Mouse (Mus musculus): ENCODE results near the gene Gm49358.

Gene Gm49358

DNA sequence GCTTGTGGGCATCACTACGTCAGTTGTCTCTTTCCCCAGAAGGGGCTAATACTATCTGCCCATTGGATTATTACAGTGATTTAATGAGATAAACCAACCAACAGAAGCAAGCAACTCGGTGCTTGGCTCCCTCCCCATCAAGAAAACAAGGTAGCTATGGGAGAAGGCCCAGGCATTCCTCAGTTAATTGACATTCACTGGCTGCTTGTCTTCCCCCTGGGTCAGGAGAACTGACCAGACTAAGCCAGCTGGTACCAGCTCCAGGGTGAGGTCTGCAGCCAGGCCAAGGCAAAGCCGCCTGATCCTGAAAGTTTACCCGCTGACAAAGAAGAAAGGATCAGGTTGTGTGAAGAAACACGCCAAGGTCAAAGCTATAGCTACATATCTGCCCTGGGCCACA is 7.9 kb downstream of the Gm49358 start:
- POLR2A ChIA-PET: interaction anchor here (0.6 to 3.0 kb wide), 29 partner anchors 8 to 749 kb away, joined by 3 to 43 read pairs (median 4); partner anchors contain the start of genes Hsp90b1 (in 2 of the 4), Ttc41 (in 2 of the 4) and Fbxo7 (in 1 of the 4)
- CTCF ChIA-PET: interaction anchor here in 2 of 4 experiments (0.6 to 2.4 kb wide), 4 partner anchors 10 to 286 kb away, joined by 4 to 13 read pairs (median 8); partner anchors contain the start of gene 1700113H08Rik (in 1 of the 2)

GRCm38 (mm10) chr10:86772231-86772631 is 8.5 kb downstream of the Gm49358 start:
- CTCF ChIA-PET: interaction anchor here in 1 of 4 experiments (0.6 to 2.4 kb wide), 3 partner anchors 39 to 285 kb away, joined by 4 to 11 read pairs (median 6); partner anchors contain the start of gene 1700113H08Rik
- POLR2A ChIA-PET: interaction anchor here in 3 of 4 experiments (0.6 to 3.0 kb wide), 24 partner anchors 8 to 750 kb away, joined by 3 to 43 read pairs (median 4); partner anchors contain the start of genes Hsp90b1 (in 2 of the 3), Ttc41 (in 2 of the 3) and Fbxo7 (in 1 of the 3)

DNA sequence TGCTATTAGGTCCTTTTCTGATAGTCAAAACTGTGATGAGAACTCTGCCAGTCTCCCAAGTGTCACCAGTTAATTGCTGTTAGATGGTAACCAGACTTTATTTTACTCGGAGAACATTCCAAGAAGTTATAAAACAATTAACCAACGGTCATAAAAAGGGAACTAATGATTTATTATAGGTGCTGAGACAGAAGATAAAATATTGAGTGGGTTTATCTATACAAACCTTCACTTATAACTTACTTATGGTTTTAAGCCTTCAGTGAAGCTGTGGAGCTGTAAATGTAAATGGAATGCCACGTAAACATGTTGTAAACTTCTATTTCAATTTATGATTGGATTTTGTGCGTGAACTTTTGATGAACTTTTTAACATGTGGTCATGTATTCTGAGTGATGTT is 9.6 kb downstream of the Gm49358 start:
- POLR2A ChIA-PET: interaction anchor here in 2 of 4 experiments (1.5 to 3.0 kb wide), 4 partner anchors 11 to 68 kb away, joined by 3 to 43 read pairs (median 22); partner anchors contain the start of genes Hsp90b1 (in 1 of the 2) and Ttc41 (in 1 of the 2)
- CTCF ChIA-PET: interaction anchor here in 1 of 4 experiments (2.4 kb wide), 1 partner anchor 40 kb away, joined by 6 read pairs; no protein-coding TSS in a partner anchor

GRCm38 (mm10) chr10:86776281-86776680 is 12.5 kb downstream of the Gm49358 start:
- ChIA-PET CTCF (no interaction called here), POLR2A (interaction anchor here in 2 of 4 experiments (0.9 to 1.4 kb wide), 4 partner anchors 9 to 71 kb away, joined by 3 to 6 read pairs (median 5); partner anchors contain the start of genes Hsp90b1 (in 1 of the 2) and Ttc41 (in 1 of the 2))

- CTCF ChIA-PET: interaction anchor here in 2 of 4 experiments (0.6 to 1.5 kb wide), 2 partner anchors 23 to 47 kb away, joined by 3 to 4 read pairs; no protein-coding TSS in a partner anchor
- POLR2A ChIA-PET: interaction anchor here (0.6 to 4.5 kb wide), 44 partner anchors 8 to 1601 kb away, joined by 3 to 74 read pairs (median 9); partner anchors contain the start of genes Hsp90b1 (in 4 of the 4), Ttc41 (in 4 of the 4), Gm49358 (in 2 of the 4) and Timp3 (in 1 of the 4)
Measured at GRCm38 (mm10) chr10:86777614-86778319, 14.0 kb downstream of the Gm49358 start.

DNA sequence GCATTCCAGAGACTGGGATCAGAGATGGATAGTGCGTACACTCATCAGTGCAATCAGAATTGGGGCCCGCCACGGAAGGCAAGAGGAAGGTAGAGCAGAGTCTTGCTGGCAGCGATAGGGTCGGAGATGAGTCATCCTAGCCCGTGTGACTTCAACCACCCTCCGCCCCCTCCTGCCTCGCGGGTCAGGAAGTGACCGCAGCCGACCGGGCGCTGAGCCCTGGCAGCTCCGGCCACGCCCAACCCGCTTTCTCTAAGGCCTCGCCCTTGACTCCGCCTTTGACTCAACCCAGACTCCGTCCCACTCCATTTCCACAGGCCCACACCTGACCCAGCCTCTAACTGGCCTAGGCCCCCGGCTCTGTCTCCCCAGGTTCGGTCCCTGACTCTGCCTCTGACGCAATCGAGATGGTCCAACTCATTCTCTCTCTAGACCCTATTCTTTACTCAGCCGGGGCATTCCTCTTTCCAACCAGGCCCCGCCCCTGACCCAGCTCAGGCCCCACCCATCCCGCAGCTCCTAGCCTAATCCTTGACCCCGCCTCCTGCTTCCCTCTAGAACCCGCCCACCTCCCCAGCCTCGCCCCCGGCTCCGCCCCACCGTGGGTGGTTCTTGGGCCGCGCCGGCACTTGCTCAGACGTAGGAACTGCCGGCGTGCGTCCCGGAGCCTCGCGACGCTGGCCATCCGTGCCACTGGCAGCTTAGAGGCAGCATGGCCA is 14.8 kb downstream of the Gm49358 start, which contains the start of gene Nt5dc3:
Nt5dc3 (plus strand) TSS at position 608 of the 719 bp plus-strand sequence.
- CTCF ChIA-PET: interaction anchor here in 3 of 4 experiments (0.6 to 1.5 kb wide), 6 partner anchors 16 to 51 kb away, joined by 3 to 7 read pairs (median 4); no protein-coding TSS in a partner anchor
- POLR2A ChIA-PET: interaction anchor here (0.6 to 4.5 kb wide), 79 partner anchors 9 to 1781 kb away, joined by 3 to 74 read pairs (median 5); partner anchors contain the start of genes Hsp90b1 (in 4 of the 4), Ttc41 (in 4 of the 4), Gm49358 (in 2 of the 4) and Fbxo7 (in 1 of the 4)

GRCm38 (mm10) chr10:86779117-86779755 is 15.5 kb downstream of the Gm49358 start:
- POLR2A ChIA-PET: interaction anchor here (0.6 to 4.5 kb wide), 70 partner anchors 8 to 1780 kb away, joined by 3 to 74 read pairs (median 6); partner anchors contain the start of genes Hsp90b1 (in 3 of the 4), Ttc41 (in 3 of the 4), Gm49358 (in 2 of the 4) and Fbxo7 (in 1 of the 4)
- CTCF ChIA-PET: interaction anchor here in 3 of 4 experiments (0.6 to 1.5 kb wide), 8 partner anchors 10 to 493 kb away, joined by 3 to 7 read pairs (median 4); no protein-coding TSS in a partner anchor

DNA sequence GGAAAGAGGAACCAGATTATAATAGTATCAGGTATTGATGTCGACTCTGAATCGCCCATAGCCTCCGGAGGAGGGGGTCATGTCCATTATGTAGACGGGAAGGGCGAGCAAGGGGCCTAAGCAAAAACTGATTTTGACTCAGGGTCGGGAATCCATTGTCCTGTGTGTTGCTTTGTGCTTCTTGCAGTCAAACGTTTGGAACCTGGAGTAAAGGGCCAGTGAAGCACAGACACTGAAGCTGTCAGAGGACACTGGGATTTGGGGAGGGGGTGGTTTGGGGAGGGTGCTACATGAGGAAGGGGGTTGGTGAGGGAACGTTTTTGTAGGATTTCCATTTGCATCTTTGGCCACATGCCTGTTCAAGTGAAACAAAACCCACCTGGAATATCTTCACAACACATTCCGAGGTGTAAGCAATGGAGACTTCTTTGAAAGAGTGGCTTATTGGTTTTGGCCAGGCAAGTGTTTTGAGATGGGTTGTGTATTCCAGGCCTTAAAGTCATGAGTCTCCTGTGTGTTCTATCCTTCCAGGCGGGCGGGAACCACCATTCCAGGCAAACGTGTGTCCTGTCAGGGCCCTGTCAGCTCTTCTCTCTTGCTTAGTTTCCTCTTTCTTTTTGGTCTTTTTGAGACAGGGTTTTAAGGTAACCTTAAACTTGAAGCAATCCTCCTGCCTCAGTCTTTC is 16.2 kb downstream of the Gm49358 start:
- CTCF ChIA-PET: interaction anchor here in 2 of 4 experiments (0.6 kb wide), 2 partner anchors 10 to 494 kb away, joined by 3 to 4 read pairs; no protein-coding TSS in a partner anchor
- POLR2A ChIA-PET: interaction anchor here (0.7 to 4.5 kb wide), 33 partner anchors 8 to 81 kb away, joined by 3 to 74 read pairs (median 12); partner anchors contain the start of genes Hsp90b1 (in 3 of the 4), Ttc41 (in 3 of the 4) and Gm49358 (in 2 of the 4)

GRCm38 (mm10) chr10:86781641-86782040 is 17.9 kb downstream of the Gm49358 start:
- ChIA-PET POLR2A (interaction anchor here in 3 of 4 experiments (0.7 to 5.9 kb wide), 7 partner anchors 10 to 50 kb away, joined by 3 to 51 read pairs (median 11); partner anchors contain the start of gene Gm49358 (in 1 of the 3)), CTCF (interaction anchor here in 1 of 4 experiments (0.8 kb wide), 1 partner anchor 10 kb away, joined by 13 read pairs; no protein-coding TSS in a partner anchor)

GRCm38 (mm10) chr10:86782656-86783055 is 18.9 kb downstream of the Gm49358 start:
- CTCF ChIA-PET: interaction anchor here in 1 of 4 experiments (0.5 kb wide), 1 partner anchor 325 kb away, joined by 4 read pairs; no protein-coding TSS in a partner anchor
- POLR2A ChIA-PET: interaction anchor here in 2 of 4 experiments (0.8 to 5.9 kb wide), 11 partner anchors 9 to 78 kb away, joined by 3 to 51 read pairs (median 6); partner anchors contain the start of genes Gm49358 (in 1 of the 2), Hsp90b1 (in 1 of the 2) and Ttc41 (in 1 of the 2)

DNA sequence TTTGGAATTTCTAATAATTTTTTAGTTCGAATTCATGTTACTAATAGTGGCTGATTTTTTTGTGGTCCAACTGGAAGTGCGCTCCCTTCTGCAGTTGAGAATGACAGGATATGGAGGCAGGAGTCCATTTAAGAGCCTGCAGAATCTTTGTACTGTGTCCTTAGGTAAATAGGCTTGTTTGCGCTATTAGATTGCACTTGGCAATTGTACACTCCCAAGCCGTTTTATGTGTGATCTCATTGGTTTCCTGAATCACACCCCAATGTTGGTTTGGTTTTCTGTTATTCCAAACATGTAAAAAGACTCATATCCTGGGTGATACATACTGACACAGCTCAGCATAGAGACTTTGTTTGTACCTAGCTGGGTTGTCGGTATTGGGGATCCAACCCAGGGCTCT is 19.8 kb downstream of the Gm49358 start:
- POLR2A ChIA-PET: interaction anchor here in 3 of 4 experiments (0.7 to 5.9 kb wide), 22 partner anchors 8 to 82 kb away, joined by 3 to 51 read pairs (median 6); partner anchors contain the start of genes Gm49358 (in 1 of the 3), Hsp90b1 (in 1 of the 3) and Ttc41 (in 1 of the 3)
- CTCF ChIA-PET: interaction anchor here in 1 of 4 experiments (0.8 kb wide), 1 partner anchor 40 kb away, joined by 3 read pairs; no protein-coding TSS in a partner anchor

GRCm38 (mm10) chr10:86784126-86784675 is 20.4 kb downstream of the Gm49358 start:
- ChIA-PET CTCF (interaction anchor here (0.6 to 1.5 kb wide), 4 partner anchors 40 to 54 kb away, joined by 3 to 7 read pairs (median 4); no protein-coding TSS in a partner anchor), POLR2A (interaction anchor here in 3 of 4 experiments (0.7 to 5.9 kb wide), 25 partner anchors 10 to 267 kb away, joined by 3 to 51 read pairs (median 6); partner anchors contain the start of genes Gm49358 (in 1 of the 3), Hsp90b1 (in 1 of the 3) and Ttc41 (in 1 of the 3))

GRCm38 (mm10) chr10:86785396-86785795 is 21.6 kb downstream of the Gm49358 start:
- ChIA-PET POLR2A (interaction anchor here (0.5 to 5.9 kb wide), 27 partner anchors 8 to 831 kb away, joined by 3 to 51 read pairs (median 4); partner anchors contain the start of genes Gm49358 (in 1 of the 4), Hsp90b1 (in 1 of the 4) and Ttc41 (in 1 of the 4)), CTCF (interaction anchor here (0.6 to 1.5 kb wide), 4 partner anchors 54 to 475 kb away, joined by 3 to 4 read pairs (median 3); no protein-coding TSS in a partner anchor)

- POLR2A ChIA-PET: interaction anchor here in 3 of 4 experiments (0.8 to 5.9 kb wide), 17 partner anchors 8 to 80 kb away, joined by 3 to 51 read pairs (median 5); partner anchors contain the start of genes Gm49358 (in 1 of the 3), Hsp90b1 (in 1 of the 3) and Ttc41 (in 1 of the 3)
- CTCF ChIA-PET: interaction anchor here in 1 of 4 experiments (0.7 kb wide), 1 partner anchor 55 kb away, joined by 3 read pairs; no protein-coding TSS in a partner anchor
Measured at GRCm38 (mm10) chr10:86786083-86786482, 22.3 kb downstream of the Gm49358 start.

- CTCF ChIA-PET: no interaction called here
Measured at GRCm38 (mm10) chr10:86788193-86788592, 24.4 kb downstream of the Gm49358 start.

More at GRCm38 (mm10) chr10:86788193-86788592, 24.4 kb downstream of the Gm49358 start:
- POLR2A ChIA-PET: interaction anchor here in 3 of 4 experiments (0.7 to 5.6 kb wide), 5 partner anchors 9 to 22 kb away, joined by 3 to 53 read pairs (median 7); partner anchors contain the start of gene Nt5dc3 (in 3 of the 3)
